Mouse (Mus musculus) spleen, adult 18-20 months (tissue): ENCODE data around the gene Mnt.

Experiments used
- DNase-seq, 2 experiments: peaks; one replicate each; pipeline ENCODE4 v3.0.0; 2022; ENCODE audit warnings: mixed read lengths in 2 of 2

Mnt gene

GRCm38 (mm10) chr11:74832503-74833143, 1.9 kb downstream of the Mnt start:
- DNase-seq = peak; percentile 45 to 51

DNA sequence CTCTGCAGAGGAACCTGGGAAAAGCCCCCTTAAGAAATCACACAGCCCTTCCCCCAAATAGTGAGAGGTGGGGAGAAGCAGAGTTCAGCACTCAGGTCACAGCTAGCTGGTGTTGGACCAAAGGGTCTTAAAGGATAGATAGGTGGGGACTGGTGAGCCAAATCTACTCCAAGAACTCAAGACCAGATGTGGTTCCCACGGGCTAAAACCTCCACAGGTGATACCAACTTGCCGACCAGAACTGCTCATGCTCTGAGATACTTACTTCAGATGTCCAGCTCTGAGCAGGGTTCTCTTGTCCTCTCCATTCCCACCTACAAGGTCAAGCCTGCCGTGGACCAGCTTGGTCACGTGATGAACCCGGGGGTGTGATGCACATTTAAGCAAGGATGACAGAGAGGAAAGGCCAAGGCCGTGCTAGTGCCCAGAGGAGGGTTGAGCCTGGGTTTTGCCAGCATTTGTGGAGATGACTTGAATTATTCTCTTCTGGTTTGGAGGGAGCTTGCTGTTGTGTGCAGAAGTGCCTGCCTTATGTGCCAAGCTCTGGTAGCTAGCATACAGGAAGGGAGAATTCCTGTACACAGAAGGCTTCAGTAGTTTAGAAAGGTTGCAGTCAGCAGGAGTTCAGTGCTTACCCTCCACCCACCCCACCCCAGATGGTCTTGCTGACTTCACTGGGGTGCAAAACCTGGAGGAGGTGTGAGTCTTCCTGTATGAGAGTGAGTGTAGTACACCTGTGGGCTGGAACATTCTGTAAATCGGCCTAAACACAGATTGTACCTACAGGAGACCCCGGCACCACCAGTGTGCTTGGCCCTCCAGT, 3.0 kb downstream of the Mnt start:
- no peak for DNase-seq

GRCm38 (mm10) chr11:74834359-74834638, 3.6 kb downstream of the Mnt start:
- no peak for DNase-seq

DNA sequence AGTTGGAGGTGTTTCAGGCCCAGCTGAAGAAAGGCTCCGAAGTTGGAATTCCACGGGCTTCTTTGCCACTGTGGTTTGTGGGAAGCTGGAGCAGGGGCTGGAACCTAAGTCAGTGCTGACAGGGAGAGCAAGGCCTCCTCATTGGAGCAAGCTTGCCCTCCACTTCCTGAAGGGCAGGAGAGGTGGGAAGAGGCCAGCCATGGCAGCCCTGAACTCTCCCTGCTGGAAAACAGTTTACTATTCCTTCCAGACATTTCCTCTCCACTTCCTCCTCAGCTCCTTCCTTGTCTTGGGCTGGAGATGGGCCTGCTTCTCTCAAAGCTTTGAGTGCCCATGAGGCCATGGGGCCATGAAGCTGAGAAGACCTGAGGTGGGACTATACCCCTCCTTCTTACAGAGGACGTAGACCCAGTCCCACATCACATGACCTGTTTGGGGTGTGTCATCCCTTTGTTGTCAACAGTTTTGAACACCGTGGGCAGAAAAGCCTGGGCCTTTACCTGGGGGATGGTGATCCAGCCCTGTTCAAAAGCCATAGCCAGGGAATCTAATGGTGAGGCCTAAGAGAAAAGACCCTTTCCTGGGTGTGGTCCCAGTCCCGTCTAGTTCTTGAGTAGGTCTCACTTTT, 4.0 kb downstream of the Mnt start:
- DNase-seq = no peak

DNA sequence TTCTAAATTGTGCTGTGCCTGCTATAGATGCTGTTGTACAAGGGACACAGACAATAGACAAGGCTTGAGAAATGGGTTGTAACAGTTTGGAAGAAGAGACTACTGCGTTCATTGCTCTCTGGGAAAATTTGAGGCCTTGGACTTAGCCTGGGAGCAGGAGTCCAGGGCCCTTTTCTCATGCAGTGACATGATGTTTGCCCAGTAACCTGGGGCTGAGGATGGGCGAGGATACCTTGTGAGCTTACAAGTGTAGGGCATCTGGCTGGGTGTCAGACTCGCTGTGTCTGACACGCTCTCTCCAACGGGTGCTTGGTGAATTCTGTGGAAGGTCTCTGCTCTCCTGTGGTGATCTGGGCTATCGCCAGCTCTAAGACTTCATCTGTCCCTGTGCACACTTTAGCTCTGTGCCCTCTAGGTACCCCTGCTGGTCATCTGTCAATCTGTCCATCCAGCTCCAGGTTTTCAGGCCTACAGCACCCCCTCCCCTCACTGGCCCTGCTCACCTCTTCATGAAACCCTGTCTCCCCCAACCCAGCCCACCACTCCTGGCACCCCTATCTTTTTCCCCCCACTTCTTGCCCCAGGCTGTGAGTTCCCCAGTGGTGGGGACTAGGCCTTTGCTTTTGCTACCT, 5.0 kb downstream of the Mnt start:
- no peak for DNase-seq

DNA sequence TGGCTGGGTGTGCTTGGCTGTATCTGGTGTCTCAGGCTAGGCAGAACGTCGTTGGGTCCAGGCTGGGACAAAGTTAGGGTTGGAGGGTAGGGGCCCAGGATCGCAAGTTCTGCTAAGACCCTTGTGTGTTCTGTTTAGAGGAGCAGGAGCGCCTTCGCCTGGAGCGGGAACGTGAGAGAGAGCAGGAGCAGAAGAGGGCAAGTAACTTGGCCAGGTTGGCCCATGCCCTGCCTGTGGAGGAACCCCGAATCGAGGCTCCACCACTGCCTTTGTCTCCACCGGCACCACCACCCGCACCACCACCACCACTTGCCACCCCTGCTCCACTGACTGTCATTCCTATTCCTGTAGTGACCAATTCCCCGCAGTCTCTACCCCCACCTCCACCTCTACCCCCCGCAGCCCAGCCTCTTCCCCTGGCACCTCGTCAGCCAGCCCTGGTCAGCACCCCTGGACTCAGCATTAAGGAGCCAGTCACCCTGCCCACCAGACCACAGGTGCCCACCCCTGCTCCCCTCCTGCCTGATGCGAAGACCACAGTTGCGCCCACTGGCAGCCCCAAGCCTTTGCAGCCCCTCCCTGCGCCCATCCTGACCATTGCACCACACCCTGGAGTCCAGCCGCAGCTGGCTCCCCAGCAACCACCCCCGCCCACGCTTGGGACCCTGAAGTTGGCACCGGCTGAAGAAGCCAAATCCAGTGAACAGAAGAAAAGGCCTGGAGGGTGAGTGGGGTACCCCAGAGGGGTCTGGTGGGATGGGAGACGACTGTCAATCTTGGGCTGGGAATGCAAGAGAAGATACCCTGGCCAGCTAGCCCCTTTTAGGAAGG, 5.7 kb downstream of the Mnt start:
- no peak for DNase-seq

- no peak for DNase-seq
These were observed 6.5 kb downstream of the Mnt start for GRCm38 (mm10) chr11:74837056-74837693.

GRCm38 (mm10) chr11:74837694-74838431, 7.1 kb downstream of the Mnt start:
- peak; percentile 95 to 97 for DNase-seq

DNA sequence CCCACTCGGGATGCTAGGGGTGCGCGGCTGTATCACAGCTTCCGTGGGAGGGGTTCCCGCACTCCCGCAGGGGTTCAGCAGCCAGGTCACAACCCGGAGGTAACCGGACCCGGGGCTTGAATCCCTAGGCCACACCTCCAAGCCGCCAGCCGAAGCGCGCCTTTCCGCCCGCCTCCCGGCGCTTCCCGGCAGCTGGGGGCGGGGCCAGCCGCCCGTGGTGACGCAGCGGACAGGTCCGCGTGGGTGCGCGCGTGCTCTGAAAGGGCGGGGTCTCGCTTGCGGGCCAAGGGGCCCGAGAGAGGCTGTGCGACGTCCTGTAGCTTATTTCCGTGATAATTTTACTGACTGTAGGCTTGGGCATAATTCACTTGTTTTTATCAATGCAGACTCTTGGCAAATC, 7.7 kb downstream of the Mnt start:
- DNase-seq = peak; percentile 94

GRCm38 (mm10) chr11:74838971-74839370, 8.3 kb downstream of the Mnt start:
- DNase-seq = peak; percentile 43 to 49

DNA sequence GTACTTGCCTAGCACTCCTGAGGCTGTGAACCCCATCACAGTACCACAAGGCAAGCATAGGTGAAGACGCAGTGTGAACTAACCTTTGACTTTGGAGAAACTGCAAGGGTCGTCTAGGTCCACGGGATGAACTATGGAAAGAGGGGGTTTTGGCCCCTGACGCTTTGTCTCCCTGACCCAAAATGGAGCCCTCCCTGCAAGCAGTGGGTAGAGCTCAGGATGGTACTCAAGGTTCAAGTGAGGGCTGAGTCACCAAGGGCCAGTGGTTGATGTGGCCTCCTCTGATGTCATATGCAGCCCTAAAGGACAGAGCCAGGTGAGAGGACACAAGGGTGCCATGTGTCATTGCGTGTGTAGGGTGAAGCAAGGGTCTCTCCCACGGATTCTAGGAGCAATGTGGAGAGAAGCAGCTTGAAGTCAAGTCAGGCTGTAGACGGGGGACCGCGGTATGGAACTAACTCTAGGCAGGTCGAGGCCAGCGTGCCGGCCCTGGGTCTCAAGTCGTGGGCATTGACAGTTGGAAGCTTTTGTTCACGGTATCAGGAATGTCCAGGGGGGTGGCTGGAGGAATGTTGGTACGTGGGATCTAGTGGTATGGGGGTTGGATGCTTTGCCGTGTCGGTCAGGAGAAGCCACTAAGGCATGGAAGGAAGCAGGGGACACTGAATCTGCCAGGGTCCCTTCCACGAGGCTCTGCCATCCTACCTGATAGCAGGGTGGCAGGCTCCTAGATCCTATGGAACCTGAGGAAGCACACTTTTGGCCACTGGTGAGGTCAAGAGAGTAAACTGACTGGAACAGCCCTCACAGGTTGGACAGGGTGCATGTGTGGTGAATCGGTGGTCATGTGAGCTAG, 9.4 kb downstream of the Mnt start:
- DNase-seq = no peak

DNA sequence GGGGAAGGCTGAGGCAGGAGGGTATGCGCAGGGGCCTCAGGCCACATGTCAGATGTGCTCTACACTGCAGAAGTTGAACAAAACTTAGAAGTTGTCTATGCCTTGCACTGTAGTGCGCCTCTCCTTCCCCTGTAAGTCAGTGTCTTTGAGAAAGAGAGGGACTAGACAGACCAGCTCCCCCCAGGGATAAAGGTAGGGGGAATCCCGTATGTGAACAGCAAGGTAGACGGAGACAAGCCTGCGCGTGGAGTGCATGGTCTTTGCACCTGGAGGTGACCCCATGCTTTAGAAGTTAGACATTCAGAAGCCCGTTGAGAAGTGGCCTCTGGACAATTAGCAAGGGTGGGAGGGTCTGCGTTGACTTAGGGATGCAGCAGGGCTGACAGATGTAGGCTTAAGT, 10.0 kb downstream of the Mnt start:
- DNase-seq = no peak

GRCm38 (mm10) chr11:74841366-74841765, 10.6 kb downstream of the Mnt start:
- no peak for DNase-seq

GRCm38 (mm10) chr11:74842045-74842444, 11.3 kb downstream of the Mnt start:
- DNase-seq = no peak

- no peak for DNase-seq
These were observed 12.1 kb downstream of the Mnt start for GRCm38 (mm10) chr11:74842656-74843434.

DNA sequence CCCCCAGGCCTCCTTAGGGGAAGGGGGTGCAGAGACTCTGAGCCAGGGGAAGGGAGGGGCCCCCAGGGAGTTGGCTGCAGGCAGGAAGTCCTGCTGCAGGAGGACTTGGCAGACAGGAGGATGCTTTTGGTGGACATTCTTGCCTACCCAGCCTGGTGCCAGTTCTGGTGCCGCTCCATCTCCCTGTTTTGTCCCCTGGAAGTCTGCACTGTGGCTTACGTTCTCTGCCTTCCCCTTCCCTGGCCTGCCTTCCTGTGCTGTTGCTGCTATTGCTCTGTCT, 12.7 kb downstream of the Mnt start:
- no peak for DNase-seq

DNA sequence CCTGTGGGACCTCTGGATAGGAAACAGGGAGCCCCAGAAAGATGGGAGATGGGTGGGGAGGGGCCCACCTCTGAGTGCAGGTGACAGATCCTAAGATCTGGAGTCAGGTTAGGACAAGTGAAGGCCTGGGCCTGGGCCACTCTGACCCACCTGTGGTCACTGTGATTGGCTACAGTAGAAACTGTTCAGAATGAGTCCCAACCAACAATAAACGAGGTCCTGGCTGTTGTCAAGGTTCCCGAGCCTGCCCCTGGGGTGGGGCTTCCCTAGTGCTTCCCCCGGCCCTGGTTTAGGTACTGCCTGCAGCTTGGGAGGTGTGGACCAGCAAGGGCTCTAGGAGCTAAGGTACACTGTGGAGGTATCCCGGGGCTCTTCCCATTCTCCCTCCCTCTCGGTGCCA, 13.0 kb downstream of the Mnt start:
- DNase-seq = no peak

GRCm38 (mm10) chr11:74845784-74846183, 15.1 kb downstream of the Mnt start:
- no peak for DNase-seq

GRCm38 (mm10) chr11:74847919-74848521, 17.3 kb downstream of the Mnt start:
- DNase-seq = peak; percentile 64 to 80
